Comparison of ENCODE assay signal across 24 mouse cellular contexts in genomic region chr6:34758340-34758739, GRCm38 (mm10). TPM values are rescaled to one million over a fixed set of nuclear protein-coding genes. Genes with fewer than 3 reads are reported as not detected.
A peak's percentile ranks its signal among the peaks of the same experiment; 100 is the strongest.
DNase-seq lines count a peak whose midpoint lies in the region; ATAC-seq and TF ChIP-seq lines count a peak whose summit lies in the region.
"Had no signal": no experiment of that assay in that cellular context is flagged by ENCODE, and none has a peak within 500 bp of the region (broad histone marks: within the 10 kb centered on the region; RNA-seq: fewer than 3 reads in every experiment).

No protein-coding gene starts in this region.

- no peaks in the 10 kb centered on the region for H3K9me3 ChIP-seq in kidney, postnatal 0 days (replicated peaks; ENCODE audit: low read length)
- H3K9me3 ChIP-seq in kidney, embryonic 16.5 days (ENCODE audit: low read length) = no peaks in the 10 kb centered on the region
- no peaks in the 10 kb centered on the region for H3K9me3 ChIP-seq in lung, embryonic 16.5 days (ENCODE audit: control insufficient read depth, low read length)
- H3K9me3 ChIP-seq: embryonic facial prominence, embryonic 10.5 days; embryonic facial prominence, embryonic 12.5 days; forebrain, embryonic 13.5 days; forebrain, embryonic 15.5 days; G1E had no signal

- WGBS in kidney, postnatal 0 days = 74% methylated on average over 2 of the region's 2 CpGs
- 72% methylated on average over 2 of the region's 2 CpGs for WGBS in kidney, embryonic 16.5 days
- WGBS in lung, embryonic 16.5 days = 52% methylated on average over 2 of the region's 2 CpGs

- no peak for ATAC-seq in kidney, postnatal 0 days (replicated peaks; ENCODE audit: low FRiP score, low read depth)
- no peak for ATAC-seq in kidney, embryonic 16.5 days (ENCODE audit: low FRiP score, low TSS enrichment)
- peak; percentile 51; the same call in 1 of the 2 replicates for ATAC-seq in lung, embryonic 16.5 days (ENCODE audit: low read depth)
- ATAC-seq: activated CD4-positive, CD25-positive, alpha-beta regulatory T cell, adult 4 months; CD4-positive, CD25-positive, alpha-beta regulatory T cell, adult 4 months; forebrain, embryonic 13.5 days; forebrain, embryonic 15.5 days; Patski had no signal

- DNase-seq in heart, adult 11 months = peak; percentile 42
- DNase-seq in heart, adult 8-10 months (ENCODE audit: low spot score) = no peak
- peak; percentile 69 for DNase-seq in kidney, postnatal 0 days (ENCODE audit: low spot score)
- no peak for DNase-seq in lung, postnatal 14 days
- DNase-seq: adrenal gland, adult 8-10 months; adrenal gland, postnatal 14 days; adrenal gland, postnatal 36 days; B cell, adult 2 months; cerebellum, adult 11-12 months; cerebellum, adult 2 months; cerebellum, adult 9-10 months; cerebellum, postnatal 10 days; cerebellum, postnatal 25 days had no signal

- no peak for TF ChIP-seq CTCF in kidney, postnatal 0 days (IDR thresholded peaks at IDR 0.05; ENCODE audit: low read depth)

- no peak overlapping the region for H3K4me3 ChIP-seq in kidney, postnatal 0 days (replicated peaks; ENCODE audit: low read depth, low read length)
- H3K4me3 ChIP-seq in kidney, embryonic 16.5 days (ENCODE audit: low read length) = no peak overlapping the region
- H3K4me3 ChIP-seq in lung, embryonic 16.5 days (ENCODE audit: low read length) = no peak overlapping the region
- H3K4me3 ChIP-seq: embryonic facial prominence, embryonic 10.5 days; embryonic facial prominence, embryonic 12.5 days; forebrain, embryonic 13.5 days; forebrain, embryonic 15.5 days had no signal

- no peak overlapping the region for H3K9ac ChIP-seq in kidney, postnatal 0 days (ENCODE audit: low read depth, low read length)
- H3K9ac ChIP-seq in kidney, embryonic 16.5 days (replicated peaks; ENCODE audit: low read length) = no peak overlapping the region
- H3K9ac ChIP-seq in lung, embryonic 16.5 days (ENCODE audit: low read length) = no peak overlapping the region
- H3K9ac ChIP-seq: embryonic facial prominence, embryonic 12.5 days; forebrain, embryonic 13.5 days; forebrain, embryonic 15.5 days had no signal

- peak overlapping the region; percentile 10; the same call in 1 of the 2 replicates for H3K27ac ChIP-seq in kidney, postnatal 0 days
- H3K27ac ChIP-seq in kidney, embryonic 16.5 days (ENCODE audit: low read length) = no peak overlapping the region
- H3K27ac ChIP-seq in lung, embryonic 16.5 days (ENCODE audit: low read length) = peak overlapping the region; percentile 12; the same call in 1 of the 2 replicates
- H3K27ac ChIP-seq: embryonic facial prominence, embryonic 10.5 days; embryonic facial prominence, embryonic 12.5 days; forebrain, embryonic 13.5 days; forebrain, embryonic 15.5 days had no signal

- no peaks in the 10 kb centered on the region for H3K4me1 ChIP-seq in kidney, postnatal 0 days (replicated peaks; ENCODE audit: insufficient read depth, low read length)
- H3K4me1 ChIP-seq in kidney, embryonic 16.5 days (ENCODE audit: insufficient read depth, low read length) = no peaks in the 10 kb centered on the region
- H3K4me1 ChIP-seq in lung, embryonic 16.5 days (replicated peaks; ENCODE audit: control insufficient read depth, insufficient read depth, low read length) = no peaks in the 10 kb centered on the region
- H3K4me1 ChIP-seq: embryonic facial prominence, embryonic 10.5 days; embryonic facial prominence, embryonic 12.5 days; forebrain, embryonic 13.5 days; forebrain, embryonic 15.5 days had no signal

- no peak overlapping the region for H3K4me2 ChIP-seq in kidney, postnatal 0 days (ENCODE audit: low read length)
- H3K4me2 ChIP-seq in kidney, embryonic 16.5 days (replicated peaks; ENCODE audit: low read depth, low read length) = no peak overlapping the region
- H3K4me2 ChIP-seq in lung, embryonic 16.5 days (ENCODE audit: low read depth, low read length) = no peak overlapping the region
- H3K4me2 ChIP-seq: embryonic facial prominence, embryonic 12.5 days; forebrain, embryonic 13.5 days; forebrain, embryonic 15.5 days had no signal

- no peaks in the 10 kb centered on the region for H3K27me3 ChIP-seq in kidney, postnatal 0 days (ENCODE audit: insufficient read depth, low read length)
- no peaks in the 10 kb centered on the region for H3K27me3 ChIP-seq in kidney, embryonic 16.5 days (ENCODE audit: insufficient read depth, low read length)
- H3K27me3 ChIP-seq in lung, embryonic 16.5 days (ENCODE audit: control insufficient read depth, insufficient read depth, low read depth, low read length) = no peaks in the 10 kb centered on the region
- H3K27me3 ChIP-seq: CH12.LX; embryonic facial prominence, embryonic 12.5 days; forebrain, embryonic 13.5 days; forebrain, embryonic 15.5 days; Patski had no signal

- peaks cover 16% of the 10 kb centered on the region for H3K36me3 ChIP-seq in kidney, postnatal 0 days (ENCODE audit: insufficient read depth, low read length)
- H3K36me3 ChIP-seq in kidney, embryonic 16.5 days (ENCODE audit: insufficient read depth, low read length) = peaks cover 7% of the 10 kb centered on the region; the same call in 1 of the 2 replicates
- peaks cover under 1% of the 10 kb centered on the region; the same call in 1 of the 2 replicates for H3K36me3 ChIP-seq in lung, embryonic 16.5 days (ENCODE audit: control insufficient read depth, insufficient read depth, low read length)
- H3K36me3 ChIP-seq: G1E had no signal

RNA-seq across cellular contexts. Expression of gene Agbl3, which starts 21.9 kb away (rescaled TPM):
- 1 to 10 TPM; 3.6 to 4.8 (median 3.8) TPM for total RNA-seq in heart, adult 8-10 months (2022)
- polyA plus RNA-seq in kidney, postnatal 0 days (2015; fragmentation: Nextera tagmentation; extraction: Ambion mirVana) = 14.6 and 17.1 TPM in 2 replicates
- polyA plus RNA-seq in kidney, embryonic 16.5 days (2015; fragmentation: Nextera tagmentation; extraction: Ambion mirVana) = 4.7 TPM in 2 replicates
- 8.1 and 10.8 TPM in 2 replicates for polyA plus RNA-seq in lung, embryonic 16.5 days (2015; fragmentation: Nextera tagmentation; extraction: Ambion mirVana)
- polyA plus RNA-seq: G1E had no signal

Comparison
In these comparisons a context has a peak if more than half of its experiments do, and no peak if none do; other contexts are left out.
1. DNase-seq: peak in heart, adult 11 months (single experiment) and kidney, postnatal 0 days (single experiment); none in heart, adult 8-10 months (single experiment) and lung, postnatal 14 days (single experiment).